Mouse (Mus musculus): ENCODE measurements around the gene Usp20.

The Usp20 gene

DNA sequence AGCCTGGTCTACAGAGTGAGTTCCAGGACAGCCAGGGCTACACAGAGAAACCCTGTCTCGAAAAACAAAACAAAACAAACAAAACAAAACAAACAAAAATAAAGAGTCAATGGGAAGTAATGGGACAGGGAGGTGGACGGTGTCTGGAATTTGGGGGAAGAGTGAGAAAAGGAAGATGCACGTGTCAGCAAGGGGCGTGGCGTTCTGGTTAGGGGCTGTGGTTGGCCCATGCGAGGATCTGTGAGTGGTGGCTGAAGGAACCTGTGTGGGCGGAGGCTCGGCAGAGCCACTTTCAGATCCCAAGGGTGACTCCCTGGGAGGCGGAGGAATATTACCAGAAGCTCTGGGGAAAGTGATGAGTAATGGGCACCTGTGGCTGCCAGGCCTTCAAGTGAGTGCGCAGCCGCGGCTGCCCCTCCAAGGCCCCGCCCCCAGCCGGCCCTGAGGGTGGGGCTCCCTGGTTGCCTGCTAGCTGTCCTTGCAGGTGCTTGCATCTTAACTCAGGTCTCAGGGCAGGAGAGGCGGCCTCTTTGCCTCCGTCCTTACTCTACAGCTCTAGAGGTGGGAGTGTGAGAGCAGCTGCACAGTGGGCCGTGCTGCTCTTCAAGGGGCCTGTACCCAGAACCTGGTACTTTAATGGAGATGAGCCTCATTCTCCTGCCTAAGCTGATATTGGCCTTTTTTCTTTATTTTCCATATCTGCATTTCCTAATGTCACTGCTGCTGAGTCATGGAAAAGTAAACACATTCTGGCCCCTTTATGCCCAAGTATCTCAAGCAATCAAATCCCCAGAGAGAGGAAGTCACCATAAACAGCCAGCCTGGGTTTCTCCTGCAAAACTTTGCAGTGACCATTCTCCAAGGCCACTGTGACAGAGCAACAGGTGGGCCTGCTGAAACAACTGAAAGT lies 3.3 kb downstream of the Usp20 start:
- in situ Hi-C loops (cut with MboI, MseI) = no loop called here

DNA sequence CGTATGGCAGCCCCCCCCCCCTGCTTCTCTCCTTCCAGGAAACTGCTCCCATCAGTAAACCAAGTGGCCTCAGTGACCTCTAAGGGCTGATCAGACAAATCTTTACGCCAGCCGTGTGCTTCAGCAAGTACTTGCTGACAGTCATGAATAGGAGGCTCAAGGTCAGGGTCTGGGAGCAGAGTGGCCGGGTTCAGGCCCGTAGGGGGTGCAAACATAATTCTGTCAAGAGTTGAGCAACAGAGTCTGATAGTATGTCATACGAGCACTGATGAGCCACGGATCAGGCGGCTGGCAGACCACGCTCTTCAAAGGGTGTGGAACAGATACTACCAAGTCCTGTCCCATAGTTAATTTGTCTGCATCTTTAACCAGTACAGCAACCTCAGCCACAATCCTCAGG lies 8.1 kb downstream of the Usp20 start:
- in situ Hi-C loops (cut with MboI, MseI) = no loop called here

DNA sequence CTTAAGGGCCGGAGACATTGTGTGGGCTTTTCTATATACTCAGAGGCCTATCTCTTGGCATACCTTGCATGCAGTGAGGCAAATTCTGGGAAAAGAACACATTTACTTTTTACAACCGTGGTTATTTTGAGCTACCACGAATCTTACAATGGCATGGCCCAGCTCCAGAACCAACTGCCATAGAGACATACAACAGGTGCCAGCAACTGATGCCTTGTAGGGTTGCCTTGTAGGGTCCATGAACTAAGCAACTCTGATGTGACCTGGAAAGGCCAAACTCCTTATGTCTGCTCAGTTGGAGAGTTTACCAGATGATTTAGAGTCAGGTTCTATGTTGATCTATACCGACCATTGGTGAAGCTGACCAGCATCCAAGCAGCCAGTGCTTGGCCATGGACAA lies 12.8 kb downstream of the Usp20 start:
- in situ Hi-C loops (cut with MboI, MseI) = no loop called here

DNA sequence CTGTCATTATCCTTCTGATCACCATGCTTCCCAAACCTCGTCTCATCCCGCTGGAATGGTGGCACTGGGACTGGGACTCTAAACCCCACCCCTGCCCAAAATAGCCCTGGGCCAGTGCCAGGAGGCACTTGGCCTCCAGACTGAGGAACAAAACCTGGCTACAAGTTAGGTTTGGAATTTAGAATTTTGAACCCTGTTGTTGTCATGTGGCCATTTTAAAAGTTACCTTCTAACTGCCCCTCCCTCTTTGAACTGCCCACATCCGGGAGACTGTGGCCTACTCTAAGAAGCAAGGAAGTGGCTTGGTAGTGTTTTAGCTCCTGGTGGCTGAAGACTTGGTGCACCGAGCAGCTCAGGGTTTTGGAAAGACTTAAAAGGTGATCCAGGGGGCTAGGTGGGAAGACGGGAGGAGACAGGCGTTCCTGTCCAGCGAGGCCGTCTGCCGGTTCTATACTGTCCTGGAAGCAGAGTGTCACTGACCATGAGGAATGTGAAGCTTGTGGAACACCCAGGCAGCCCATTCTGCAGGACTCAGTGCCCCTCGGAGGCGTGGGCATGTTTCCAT lies 13.4 kb downstream of the Usp20 start:
- in situ Hi-C loops (cut with MboI, MseI) = no loop called here

DNA sequence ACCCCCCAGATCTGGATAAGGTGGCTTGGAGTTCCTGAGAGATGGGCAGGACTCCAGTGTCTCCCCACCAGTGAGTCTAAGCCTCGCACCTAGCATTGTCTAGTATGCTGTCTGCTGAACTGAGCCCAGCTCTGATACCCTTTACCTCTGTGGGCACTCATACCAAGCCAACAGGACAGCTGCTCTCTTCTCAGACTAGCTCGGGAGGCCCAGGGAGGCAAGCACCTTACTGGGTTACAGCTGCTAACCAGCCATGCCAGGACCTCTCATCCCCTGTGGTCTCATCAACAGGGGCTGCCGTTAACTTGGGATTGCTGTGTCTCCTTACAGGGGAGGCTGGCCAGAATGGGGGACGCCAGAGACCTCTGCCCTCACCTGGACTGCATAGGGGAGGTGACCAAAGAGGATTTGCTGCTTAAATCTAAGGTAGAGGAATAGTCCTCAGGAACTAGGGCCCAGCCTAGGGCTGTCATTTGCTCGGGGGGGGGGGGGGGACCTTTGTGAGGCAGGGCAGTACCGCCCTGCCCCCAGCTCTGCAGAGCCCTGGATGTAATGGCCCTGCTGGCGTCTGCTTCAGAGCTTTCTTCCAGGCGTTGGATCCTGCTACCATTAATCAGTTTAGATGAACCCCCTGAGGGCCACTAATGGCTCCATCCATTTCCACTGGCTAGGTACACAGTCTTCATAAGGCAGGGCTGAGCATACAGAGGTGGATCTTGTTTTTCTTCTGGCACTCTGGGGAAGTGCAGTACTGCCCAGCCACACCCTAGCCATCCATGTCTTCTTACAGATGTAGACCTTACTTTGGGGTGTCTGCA lies 16.6 kb downstream of the Usp20 start:
- in situ Hi-C loops (cut with MboI, MseI) = no loop called here

DNA sequence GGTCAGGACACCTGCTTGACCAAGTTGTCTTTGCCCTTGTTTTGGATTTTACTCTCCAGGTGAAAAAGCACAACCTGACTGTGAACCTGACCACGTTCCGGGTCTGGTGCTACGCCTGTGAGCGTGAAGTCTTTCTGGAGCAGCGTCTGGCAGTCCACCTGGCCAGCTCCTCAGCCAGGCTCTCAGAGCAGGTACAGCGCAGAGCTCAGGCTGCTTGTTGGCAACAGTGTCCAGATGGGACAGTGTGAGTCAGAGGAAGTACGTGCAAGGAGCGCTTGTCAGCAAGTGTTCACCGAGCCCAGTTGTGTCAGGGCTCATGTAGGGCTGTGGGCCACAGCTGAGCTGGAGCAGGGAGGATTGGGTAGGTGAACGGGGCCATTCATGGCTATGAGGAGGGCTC lies 20.8 kb downstream of the Usp20 start:
- in situ Hi-C loops (cut with MboI, MseI) = no loop called here

DNA sequence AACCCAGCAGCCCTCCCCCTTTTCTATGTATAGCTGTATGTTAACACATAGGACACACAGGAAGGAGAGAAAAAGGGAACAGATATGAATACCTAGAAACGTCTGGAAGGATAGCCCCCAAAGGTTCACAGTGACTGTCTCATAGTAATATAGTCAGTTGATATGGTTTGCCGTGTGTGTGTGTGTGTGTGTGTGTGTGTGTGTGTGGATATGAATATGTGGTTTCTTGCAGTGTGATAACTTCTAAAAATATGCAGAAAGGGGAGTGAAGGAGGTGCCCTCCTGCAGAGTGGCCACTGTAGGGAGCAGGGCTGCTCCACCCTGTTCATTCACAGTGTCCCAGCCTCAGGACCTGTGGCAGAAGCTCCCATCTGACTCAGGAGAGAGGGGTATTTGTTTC lies 23.4 kb downstream of the Usp20 start:
- in situ Hi-C loops (cut with MboI, MseI) = no loop called here

DNA sequence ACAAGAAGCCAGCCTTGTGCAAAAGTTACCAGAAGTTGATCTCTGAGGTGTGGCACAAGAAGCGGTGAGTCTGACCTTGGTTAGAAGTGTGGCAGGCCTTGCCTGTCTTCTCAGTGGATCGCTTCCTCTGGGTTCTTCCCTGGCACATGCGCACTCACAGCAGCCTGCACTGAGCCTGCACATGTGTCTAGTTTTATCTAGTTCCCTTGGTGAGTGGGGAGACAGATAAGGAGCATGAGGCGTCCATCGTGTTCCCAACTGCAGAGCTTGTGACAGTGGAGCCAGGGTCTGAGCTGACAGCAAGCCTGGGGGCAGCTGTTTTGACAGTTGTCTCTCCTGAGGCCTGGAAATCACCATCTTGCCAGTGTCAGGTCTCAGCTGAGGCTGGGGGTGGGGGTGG lies 24.4 kb downstream of the Usp20 start:
- in situ Hi-C loops (cut with MboI, MseI) = no loop called here

DNA sequence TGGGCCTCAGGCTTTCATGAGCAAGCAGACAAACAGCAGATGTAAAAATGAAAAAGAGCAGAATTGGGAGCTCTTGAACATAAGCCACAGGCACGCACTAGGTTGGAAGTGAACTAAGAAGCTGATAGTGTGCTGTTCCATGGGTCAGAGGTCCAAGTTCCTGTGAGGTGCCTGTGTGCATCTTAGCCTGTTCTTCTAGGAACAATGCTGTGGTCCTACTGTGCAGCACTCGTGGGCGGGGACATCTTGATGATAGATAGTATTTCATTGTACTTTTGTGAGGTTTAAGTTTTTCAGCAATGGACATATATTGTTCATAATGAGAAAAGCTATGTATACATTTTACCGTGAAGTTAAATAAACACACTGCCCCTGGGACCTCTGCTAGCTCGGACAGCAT lies 25.1 kb downstream of the Usp20 start:
- in situ Hi-C loops (cut with MboI, MseI) = no loop called here

DNA sequence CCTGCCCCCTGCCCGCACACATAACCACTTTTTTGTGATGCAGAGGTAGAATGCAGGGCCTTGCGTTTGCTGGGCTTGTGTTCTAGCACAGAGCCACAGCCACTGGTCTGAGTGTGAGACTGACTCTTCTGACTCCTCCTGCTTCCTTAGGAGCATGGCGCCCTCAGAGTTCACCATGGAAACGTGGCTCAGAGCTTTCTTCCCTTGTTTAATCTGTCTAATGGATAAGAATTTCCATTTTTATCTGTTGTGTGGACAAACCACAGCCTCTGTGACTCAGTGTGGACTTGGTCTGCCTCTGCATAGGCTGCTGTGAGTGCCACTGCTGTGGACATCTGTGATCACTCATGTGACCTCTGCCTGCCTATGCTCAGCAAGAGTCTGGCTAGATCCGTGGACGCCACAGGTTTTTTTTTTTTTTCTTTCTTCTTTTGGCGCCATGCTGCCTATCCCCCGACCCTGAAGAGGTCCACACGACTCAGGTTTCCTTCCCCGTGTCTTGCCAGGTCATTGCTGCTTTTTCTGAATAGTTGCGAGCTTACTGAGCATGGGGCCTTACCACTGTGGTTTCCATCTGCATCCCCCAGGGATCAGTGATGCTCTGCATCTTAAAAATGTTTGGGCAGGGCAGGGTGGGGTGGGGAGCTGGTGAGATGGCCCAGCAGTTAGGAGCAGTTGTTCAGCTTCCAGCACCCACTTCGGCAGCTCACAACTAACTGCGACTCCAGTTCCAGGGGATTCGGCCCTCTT lies 31.5 kb downstream of the Usp20 start:
- in situ Hi-C loops (cut with MboI, MseI) = no loop called here

DNA sequence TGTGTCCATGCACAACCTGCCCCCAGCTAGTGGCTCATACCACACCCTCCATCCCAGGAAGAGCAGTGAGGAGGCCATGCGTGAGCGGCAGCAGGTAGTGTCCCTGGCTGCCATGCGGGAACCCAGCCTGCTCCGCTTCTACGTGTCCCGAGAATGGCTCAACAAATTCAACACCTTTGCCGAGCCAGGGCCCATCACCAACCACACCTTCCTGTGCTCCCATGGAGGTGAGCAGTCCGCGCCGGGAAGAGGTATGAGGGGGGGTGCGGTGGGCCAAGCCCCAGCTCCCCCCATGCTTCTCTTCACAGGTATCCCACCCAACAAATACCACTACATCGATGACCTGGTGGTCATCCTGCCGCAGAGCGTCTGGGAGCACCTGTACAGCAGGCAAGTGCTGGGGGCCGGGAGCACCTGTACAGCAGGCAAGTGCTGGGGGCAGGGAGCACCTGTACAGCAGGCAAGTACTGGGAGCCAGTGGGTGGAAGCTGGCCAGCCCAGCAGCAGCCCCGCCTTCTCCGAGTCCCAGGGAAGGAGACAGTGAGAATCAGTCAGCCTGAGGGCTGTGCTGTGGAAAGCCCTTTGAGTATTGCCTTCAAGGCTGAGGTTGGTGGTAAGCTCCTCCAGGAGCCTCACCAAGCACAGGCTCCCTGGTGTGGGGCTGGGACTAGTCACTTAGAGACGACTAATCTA lies 35.7 kb downstream of the Usp20 start:
- in situ Hi-C loops (cut with MboI, MseI) = no loop called here

DNA sequence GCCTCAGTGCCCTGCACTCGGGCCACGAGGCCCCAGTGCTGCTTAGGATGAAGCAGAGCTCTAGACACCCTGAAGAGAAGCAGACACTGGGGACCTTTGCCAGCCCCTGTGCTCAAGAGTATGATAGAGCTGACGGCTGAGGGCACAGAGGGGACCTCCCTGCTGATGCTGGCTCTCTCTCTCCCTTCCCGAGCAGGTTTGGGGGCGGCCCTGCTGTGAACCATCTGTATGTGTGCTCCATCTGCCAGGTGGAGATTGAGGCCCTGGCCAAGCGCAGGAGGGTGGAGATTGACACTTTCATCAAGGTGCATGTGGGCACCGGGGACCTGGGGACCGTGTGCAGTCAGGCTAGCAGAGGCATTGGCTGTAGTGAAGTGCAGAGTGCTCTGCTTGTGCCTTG lies 36.4 kb downstream of the Usp20 start:
- in situ Hi-C loops (cut with MboI, MseI) = no loop called here

DNA sequence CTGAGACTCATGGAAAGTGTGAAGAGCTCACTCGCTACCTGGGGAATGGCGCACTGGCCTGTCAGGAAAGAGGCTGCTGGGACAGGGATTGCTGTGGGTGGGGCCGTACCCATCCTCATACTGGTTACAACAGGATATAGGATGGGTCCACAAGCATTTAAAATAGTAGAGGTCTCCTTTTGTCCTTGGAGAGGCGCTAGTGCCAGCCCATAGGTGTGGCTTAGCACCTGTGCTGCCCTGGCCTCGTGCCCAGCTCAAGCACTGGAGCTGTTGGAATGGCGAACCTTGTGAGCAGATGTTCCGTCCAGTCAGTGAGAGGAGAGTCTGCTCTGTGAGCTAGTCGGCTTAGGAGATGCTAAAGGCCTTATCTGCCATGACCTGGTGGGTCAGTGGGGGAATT lies 36.9 kb downstream of the Usp20 start:
- in situ Hi-C loops (cut with MboI, MseI) = no loop called here

DNA sequence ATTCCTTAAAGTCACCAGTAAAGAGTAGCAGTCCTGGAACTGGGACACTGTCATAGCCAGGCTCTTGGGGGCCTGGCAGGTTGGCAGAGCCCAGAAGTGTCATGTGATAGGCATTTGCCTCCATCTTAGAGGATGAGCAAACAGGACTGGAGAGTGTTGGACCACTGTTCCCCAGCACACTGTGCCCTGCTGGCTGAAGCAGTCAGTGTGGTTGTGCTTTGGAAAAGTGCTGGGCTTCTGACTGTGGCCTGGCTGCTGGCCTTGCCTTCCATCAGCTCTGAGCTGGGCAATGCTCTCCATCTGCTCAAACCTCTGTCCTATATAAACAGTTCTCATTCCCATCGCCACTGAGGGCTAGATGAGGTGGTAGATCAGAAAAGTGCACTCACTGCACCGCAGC lies 38.1 kb downstream of the Usp20 start:
- in situ Hi-C loops (cut with MboI, MseI) = no loop called here

DNA sequence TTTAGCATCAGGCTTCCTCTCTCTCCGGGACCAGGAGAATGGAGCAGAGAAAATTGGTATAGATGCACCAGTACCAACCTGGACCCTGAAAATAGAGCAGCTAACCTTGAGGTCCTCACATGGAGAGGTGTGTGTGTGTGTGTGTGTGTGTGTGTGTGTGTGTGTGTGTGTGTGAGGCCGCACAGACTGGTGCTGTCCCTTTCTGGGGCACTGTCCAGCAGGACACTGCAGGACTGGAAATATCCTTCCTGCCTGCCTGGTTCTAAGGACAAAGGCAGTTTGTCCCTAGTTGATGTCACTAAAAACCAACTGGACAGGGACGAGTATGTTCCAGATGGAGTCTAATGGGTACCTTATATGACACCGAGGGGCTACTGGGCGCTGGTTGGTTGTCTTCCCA lies 41.9 kb downstream of the Usp20 start:
- in situ Hi-C loops (cut with MboI, MseI) = no loop called here

DNA sequence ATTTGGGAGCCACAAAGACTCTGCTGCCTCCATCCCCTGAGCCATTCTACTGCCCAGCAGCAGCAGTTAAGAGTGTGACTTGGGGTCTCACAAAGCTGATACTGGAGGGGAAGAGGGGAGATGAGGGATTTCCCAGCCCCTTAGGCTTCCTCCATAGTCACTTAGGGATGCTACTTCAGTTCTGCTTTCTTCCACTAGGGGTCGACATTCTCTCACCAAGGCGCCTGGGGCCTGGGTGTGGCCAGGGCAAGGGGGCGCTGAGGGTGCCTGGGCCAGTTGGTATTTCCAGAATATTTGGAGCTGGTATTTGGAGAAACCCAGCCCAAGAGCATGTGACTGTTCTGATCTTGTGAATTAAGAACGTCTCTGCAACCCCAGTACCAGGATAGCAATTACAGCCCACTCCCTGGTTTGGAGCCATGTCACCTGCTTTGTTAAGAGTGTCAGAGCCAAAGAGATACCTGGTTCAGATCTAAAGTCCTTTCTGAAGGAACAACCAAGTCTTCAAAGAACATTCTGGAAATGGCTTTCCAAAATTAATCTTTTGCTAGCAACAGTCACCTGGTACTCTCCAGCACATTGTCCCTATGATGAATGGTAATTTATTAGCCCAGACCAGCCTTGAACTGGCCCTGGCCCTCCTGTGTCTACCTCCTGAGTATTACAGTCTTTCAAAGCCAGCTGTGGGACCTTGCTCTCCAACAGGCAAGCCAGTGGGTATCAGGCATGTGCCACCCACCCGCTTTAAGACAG lies 42.7 kb downstream of the Usp20 start:
- in situ Hi-C loops (cut with MboI, MseI) = loop anchor here (5.0 kb wide), 1 partner anchor 118 kb away; the partner anchor contains the start of gene Fnbp1

DNA sequence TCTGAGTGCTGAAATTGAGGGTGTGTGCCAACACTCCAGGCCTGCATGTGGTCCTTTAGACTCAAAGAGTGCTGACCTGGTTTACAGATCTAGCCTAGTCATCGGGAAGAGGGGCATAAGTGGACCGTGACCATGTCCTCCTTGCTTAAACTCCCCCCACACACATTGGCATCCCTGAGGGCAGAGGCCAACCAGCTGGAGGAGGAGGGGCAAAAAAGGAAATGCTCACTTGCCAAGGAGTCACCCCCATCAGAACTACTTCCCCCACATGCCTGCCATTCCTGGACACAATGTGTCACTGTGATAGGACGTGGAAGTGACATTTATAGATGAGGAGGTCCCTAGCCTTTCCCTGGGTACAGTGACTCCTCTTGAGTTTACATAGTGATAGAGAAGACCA lies 43.4 kb downstream of the Usp20 start:
- in situ Hi-C loops (cut with MboI, MseI) = loop anchor here (5.0 kb wide), 1 partner anchor 117 kb away; the partner anchor contains the start of gene Fnbp1

DNA sequence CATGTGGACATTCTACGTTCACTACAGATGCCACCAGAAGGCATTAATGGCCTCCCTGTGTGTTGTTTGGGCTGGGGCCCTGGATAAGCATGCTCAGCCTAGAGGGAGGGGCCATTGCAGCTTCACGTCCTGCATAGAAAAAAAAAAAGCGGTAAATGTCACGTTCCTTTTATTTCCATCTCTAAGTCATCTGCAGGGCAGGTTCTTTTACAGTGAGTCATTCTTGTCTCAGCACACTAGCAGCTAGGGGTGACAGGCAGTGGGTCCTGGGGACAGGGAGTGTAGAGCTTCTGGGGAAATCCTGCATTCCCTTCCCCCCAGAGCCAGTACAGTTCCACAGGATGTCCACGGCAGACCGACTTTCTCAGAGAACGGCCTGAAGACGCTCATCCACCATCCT lies 44.6 kb downstream of the Usp20 start:
- in situ Hi-C loops (cut with MboI, MseI) = loop anchor here (5.0 kb wide), 1 partner anchor 116 kb away; the partner anchor contains the start of gene Fnbp1

DNA sequence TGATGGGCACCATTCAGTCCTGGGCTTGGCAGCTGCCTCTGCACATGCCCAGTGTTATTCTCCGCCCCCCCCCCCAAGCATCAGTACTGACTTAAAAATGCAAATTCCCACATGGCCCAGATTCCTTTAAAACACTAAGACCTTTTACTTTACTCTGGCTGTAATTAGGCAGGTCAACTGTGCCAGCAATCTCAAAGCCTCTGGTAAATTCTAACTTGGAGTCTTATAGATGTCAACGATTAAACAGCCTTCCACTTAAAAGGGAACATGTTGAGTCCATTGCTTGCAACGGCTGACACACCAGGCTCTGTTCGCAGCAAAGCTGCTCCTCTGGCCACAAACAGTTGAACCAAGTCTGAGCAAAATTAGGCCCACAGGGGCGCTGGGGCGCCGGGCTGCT lies 49.9 kb downstream of the Usp20 start:
- in situ Hi-C loops (cut with MboI, MseI) = no loop called here

DNA sequence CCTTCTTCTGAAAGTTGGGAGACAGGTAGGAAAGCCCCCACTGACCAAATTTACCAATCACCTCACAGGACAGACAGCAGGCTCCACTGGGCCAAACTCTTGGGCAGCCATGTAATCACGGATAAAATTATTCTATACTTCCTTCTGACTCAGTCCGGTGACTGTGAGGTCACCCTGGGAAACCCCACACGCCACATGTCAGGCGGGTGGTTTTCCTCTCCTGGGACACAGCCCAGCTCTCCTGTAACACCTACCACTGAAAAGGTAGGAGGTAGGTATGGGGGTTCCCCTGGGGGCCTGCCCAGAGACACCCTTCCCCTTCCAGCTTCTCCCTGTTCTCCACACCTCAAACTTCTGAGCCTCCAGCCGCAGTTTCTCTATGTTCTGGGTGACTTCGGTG lies 54.7 kb downstream of the Usp20 start:
- in situ Hi-C loops (cut with MboI, MseI) = no loop called here

Measured in T-helper 1 cell (primary cell).